Mouse (Mus musculus) CD8-positive naive resting alpha-beta T cell, adult 2 months (primary cell): ENCODE results near the gene Catsper3.

Experiments
- DNase-seq, 2 experiments: peaks; one replicate each; pipeline ENCODE4 v3.0.0; 2022; ENCODE audit warnings: low read depth in 2 of 2, low spot score in 2 of 2

Gene Catsper3

GRCm38 (mm10) chr13:55784268-55784667 is at the start of gene Catsper3:
Gene Catsper3, plus strand, starts transcription at chr13:55784568.
- DNase-seq: no peak

DNA sequence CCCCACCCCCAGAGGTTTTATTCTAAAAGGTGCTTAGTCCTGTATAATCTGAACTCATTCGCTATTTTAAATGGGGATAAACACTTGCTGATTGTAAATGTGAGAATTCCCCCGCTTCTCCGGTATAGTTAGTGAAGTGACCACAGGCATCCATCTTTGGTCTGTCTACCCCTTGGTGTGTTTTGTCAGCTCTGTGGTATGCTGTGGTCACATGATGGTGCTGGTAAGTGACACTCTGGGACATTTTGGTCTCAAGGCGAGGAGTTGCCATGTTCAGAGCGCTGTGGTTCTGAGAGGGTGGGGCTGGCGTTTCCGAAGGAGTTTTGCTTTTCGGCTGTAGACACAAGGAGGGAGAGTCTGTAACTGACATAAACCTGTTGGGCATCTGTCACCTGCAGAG is 46.5 kb upstream of the Catsper3 start:
- DNase-seq: no peak

- no peak for DNase-seq
Observed at GRCm38 (mm10) chr13:55742306-55742705, 42.1 kb upstream of the Catsper3 start.

DNA sequence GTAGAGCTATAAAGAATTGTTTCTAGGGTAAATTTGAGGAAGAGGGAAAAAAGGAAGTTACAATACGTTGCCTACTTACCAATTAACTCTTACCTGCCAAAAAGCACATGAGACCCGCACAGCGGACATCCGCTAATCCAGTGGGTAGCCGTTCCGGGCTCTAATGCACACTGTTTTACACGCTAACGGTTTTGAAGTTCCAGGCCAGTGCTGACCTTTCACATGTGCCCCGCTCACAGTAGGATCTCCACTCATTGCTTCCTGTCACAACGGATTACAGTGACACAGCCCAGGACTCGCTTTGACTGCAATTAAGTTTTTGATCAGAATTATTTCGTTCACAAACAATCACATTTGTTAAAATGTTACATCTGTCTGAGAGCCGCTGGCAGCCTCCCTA is 30.0 kb upstream of the Catsper3 start:
- DNase-seq: no peak

GRCm38 (mm10) chr13:55756789-55757188 is 27.6 kb upstream of the Catsper3 start:
- DNase-seq: no peak

- no peak for DNase-seq
Observed at GRCm38 (mm10) chr13:55757645-55758044, 26.7 kb upstream of the Catsper3 start.

- DNase-seq: no peak
Observed at GRCm38 (mm10) chr13:55760576-55760975, 23.8 kb upstream of the Catsper3 start.

- no peak for DNase-seq
Observed at GRCm38 (mm10) chr13:55761486-55761885, 22.9 kb upstream of the Catsper3 start.

DNA sequence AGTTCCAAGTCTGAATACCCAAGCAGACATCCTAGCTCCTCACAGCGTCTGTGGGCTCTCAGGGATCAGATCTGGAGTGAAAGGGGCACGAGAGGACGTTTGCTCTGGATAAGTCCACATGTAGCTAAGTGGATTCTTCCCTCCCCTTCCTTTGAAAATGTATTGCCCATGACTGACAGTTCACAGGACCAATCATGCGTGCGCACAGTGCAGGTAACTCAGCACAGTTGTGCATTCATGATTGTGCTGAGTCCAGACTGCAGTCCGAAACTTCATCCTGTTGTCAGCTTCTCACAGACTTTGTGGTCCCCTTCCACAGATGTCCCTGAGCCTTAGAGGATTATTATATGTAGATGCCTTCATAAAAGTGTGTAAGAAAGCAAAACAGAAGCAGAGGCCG is 10.0 kb upstream of the Catsper3 start:
- no peak for DNase-seq

DNA sequence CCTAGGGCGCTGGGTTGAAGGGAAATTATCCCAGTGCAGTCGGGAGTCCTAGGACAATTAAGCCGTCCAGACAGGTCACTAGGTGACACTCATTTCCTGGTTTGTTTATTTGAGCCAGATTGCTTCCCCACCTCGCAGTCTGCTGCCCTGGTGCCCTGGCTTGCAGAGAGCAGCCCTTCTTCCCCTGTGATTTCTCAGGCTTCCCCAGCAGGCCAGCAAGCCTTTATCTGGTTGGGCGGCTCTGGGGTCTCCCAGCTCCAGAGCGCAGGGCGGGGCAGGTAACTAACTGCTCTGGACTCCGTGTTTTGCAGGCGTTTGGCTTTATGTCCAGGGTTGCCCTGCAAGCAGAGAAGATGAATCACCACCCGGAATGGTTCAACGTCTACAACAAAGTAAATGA is 9.3 kb upstream of the Catsper3 start:
- no peak for DNase-seq

DNA sequence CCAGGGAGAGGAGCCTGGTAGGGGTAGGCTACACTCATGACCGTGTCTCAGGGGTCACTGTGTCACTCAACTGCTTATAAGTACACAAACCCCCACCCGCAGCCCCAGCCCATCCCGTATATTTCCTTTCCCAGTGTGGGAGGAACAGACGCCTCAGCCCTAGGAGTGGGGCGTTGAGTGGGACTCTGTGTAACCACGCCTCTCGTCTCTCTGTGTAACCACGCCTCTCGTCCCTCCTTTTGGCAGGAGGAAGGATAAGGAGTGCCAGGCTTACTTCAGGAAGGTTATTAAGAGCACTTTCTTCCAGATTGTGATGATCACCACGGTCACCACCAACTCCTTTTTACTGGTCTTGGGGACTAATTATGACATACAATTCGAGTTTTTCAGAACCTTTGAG is 1.8 kb downstream of the Catsper3 start:
- no peak for DNase-seq

DNA sequence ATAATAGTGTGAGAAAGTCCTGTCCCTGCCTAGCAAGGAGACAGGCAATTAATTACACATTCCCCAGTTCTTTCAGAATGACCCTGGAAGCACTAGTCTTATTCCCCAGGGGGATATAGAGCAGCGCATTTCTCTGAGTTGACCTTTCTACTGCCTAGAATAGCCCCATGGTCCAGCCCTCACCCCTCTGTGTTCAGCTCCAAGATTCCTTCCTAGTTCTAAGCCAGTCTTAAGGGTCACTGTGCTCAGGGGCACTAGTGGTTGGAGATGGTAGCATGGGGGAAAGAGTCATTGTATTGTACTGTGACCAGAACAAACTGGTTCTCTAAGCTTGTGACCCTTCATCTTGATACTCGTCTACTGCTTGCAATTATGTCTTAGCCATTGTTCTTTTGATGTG is 16.9 kb downstream of the Catsper3 start:
- DNase-seq: no peak

- no peak for DNase-seq
Observed at GRCm38 (mm10) chr13:55803973-55804372, 19.6 kb downstream of the Catsper3 start.

- no peak for DNase-seq
Observed at GRCm38 (mm10) chr13:55809041-55809623, 24.8 kb downstream of the Catsper3 start.

DNA sequence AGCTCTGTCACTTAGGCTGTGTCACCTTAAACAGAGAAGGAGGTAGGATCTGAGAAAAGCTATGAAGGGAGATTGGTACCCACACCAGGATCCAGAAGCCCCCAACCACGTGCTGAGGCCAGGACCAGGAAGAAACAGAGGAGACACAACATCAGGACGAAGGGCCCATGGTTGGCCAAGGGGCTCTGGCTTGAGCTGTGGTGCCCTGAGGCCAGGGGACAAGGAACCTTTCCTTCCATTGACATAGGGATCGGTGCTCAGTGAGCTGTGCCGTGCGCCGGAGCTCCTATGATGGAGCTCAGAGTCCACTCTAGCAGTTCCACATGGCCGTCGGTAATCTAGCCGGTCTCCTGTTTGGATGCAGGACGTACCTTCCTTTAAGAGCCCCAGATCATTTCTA is 25.3 kb downstream of the Catsper3 start:
- DNase-seq: no peak

DNA sequence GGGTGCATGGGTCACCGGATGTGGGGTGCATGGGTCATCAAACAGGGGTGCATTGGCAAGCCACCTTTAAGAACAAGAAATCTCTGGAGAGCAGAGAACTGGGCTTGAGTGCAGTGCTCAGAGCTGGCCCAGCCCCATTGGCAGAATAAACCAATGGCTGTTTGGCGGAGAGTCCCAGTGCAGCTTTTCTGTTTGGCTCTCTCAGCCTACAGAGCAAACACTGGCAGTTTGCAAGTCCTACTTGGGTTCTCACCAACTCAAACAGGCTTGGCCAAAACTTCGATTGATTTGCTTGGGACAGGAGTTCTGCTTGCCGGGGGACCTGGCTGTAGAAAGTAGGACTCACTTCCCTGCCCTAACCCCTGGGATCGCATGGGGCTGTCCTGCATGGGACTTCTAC is 26.6 kb downstream of the Catsper3 start:
- no peak for DNase-seq

GRCm38 (mm10) chr13:55813490-55814016 is 29.2 kb downstream of the Catsper3 start:
- no peak for DNase-seq

DNA sequence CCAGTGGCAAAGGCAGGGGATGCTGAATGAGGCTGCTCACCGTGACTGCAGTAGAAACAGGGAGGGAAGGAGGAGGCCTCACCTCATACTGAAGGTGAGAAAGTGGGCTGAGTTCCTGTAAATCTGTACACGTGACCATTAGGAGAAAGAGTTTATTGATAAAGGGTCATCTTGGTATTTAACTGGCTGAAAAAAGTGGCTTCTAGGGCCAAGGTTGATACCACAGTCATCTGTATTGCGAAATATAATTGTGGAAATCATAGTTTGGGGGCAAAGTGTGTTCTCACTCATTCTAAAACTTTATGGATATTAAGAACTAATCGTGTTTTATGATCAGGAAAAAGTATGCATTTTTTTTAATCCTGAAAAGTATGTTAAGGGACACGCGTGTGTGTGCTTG is 30.5 kb downstream of the Catsper3 start:
- DNase-seq: no peak

- no peak for DNase-seq
Observed at GRCm38 (mm10) chr13:55822499-55822898, 38.1 kb downstream of the Catsper3 start.

DNA sequence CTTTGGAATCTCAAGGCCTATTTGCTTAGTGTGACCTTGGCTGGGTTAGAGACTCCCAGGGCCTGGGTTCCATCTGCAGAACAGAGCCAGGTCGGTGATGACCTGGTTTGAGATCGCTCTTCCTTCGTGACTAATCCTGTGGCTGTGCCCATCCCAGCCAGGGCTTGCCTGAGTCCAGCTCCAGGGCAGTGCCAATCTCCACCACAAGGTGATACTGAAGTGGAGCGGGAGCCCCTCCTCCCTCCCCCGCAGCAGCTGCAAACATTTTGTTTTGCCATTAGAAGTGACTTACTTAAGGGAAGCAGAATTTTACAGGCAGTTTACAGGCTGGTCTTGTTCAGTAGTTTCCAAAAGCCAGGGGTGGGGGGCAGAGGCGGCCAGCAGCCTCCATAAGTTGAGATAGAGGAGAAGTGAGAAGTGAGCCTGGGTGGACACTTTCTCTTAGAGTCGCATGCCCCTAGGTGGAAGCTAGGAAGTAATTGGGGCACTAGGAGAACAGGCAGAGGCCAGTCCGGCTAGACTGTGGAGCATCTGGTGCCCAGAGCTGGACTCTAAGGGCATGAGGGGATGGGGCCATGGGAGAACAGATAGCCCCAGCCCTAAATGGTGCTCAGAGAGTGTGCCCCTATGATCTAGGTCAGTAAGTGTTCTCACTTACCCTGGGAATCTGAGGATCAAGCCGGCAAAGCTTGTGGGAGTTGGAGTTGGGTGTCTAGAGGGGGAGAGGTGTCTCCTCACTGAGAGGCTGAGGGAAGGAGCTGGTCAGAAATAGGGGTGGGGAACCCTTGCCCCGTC is 40.0 kb downstream of the Catsper3 start:
- no peak for DNase-seq

DNA sequence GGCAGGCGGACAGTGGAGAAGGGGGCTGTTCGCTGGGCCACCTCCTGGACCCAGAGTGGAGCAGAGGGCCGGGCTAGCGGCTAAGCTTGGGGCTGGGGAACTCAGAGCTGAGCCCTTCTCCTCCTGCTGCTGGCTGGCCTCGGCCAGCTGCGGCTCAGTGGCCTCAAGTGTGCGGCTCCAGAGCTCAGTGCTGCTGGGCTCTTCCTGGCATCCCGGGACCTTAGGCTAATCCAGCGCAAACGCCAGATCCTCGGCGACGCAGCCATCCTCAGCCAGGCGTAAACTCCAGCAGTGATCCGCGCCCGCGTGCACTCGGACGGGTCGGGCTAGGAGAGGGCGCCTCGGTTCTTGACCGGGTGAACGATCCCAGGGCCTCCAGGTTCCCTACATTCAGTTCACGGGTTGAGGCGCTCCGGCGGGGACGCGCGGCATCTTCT is 40.9 kb downstream of the Catsper3 start:
- no peak for DNase-seq

GRCm38 (mm10) chr13:55826008-55826671 is 41.8 kb downstream of the Catsper3 start:
- DNase-seq: no peak
